Mouse (Mus musculus) G1E (cell line): Measurements from ENCODE around the gene Pnmal2.

Experiments
- CTCF ChIP-seq: IDR thresholded peaks from 2 replicates; pipeline ENCODE4 v1.5.1; 2012; ENCODE audit warnings: low read depth, low read length, inconsistent platforms, mixed read lengths
- GATA1 ChIP-seq: IDR thresholded peaks from 2 replicates; pipeline ENCODE4 v1.6.1; 2012; ENCODE audit warnings: borderline replicate concordance, low read length, inconsistent platforms, mixed read lengths
- TAL1 ChIP-seq: conservative IDR thresholded peaks from 2 replicates; pipeline ENCODE4 v1.6.1; 2012; ENCODE audit warnings: low read depth, low read length, inconsistent platforms, mixed read lengths

DNA sequence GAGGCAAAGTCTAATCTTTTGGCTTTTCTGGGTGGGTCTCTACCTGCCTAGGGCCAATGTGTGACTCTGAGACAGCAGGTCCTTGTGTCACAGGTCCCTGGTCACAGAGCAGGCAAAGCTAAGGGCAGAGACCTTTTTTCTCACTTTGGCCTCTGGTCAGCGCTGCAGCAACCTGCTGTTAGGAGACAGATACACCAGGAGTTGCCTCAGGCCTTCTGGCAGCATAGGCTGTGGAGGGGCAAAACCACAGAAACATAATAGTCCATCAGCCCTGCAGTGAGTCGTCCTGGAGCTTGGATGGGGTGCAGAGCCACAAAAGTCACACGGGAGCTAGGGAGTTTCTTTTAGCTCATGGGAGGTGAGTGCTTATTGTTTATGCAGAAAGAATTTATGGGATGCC is 25.8 kb upstream of the Pnmal2 start:
- TF ChIP-seq CTCF: no peak
- no peak for TF ChIP-seq TAL1
- TF ChIP-seq GATA1: no peak
